Mouse (Mus musculus): Measurements from ENCODE around the gene Lemd1.

DNA sequence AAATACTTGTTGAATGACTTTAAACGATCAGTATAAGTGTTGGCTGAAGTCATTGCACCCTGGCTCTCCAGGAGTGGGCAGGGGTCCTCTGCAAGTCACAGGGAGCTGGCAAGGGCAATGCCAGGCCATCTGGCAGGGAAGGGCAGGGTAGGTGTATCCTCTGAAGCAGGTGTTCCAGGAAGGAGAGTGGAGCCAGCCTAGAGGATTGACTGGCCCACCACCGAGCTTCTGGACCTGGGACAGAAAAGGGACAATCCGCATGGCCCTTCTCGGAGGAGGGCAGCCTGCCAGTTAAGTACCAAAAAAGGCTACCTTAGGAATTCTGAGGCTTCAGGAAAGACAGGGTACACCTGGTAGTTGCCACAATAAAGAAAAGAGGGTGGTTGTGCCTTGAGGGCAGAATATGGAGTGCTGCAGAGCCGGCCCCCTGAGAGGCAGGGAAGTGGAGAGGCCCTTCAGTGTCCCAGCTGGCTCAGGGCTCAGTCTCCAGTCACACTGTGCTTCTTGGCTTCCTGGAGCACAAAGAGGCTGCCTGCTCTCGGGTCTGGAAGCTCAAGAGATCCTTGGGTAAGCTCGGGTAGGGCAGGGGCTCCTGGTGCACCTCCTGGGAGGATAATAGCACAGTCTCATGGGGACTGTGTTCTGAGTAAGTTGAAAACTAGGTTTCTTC, 29.9 kb upstream of the Lemd1 start:
- TF ChIP-seq CTCF (IDR thresholded peaks at IDR 0.05; ENCODE audit: borderline replicate concordance, insufficient read depth, low read length) (no peak), POLR2A (IDR thresholded peaks at IDR 0.05; ENCODE audit: low read depth, low read length) (no peak)
